Mouse (Mus musculus) granulocyte monocyte progenitor cell, adult 5-6 weeks (primary cell): ENCODE measurements around the gene Smtnl1. TPM values are rescaled to one million over a fixed set of nuclear protein-coding genes. Genes with fewer than 3 reads are reported as not detected.
"Not testable (repeated sequence)": the region's sequence is repeated elsewhere in the genome, so short reads cannot be mapped to it uniquely, and the experiment has no call there.

Experiments used
- ATAC-seq: replicated peaks from 2 replicates; pipeline ENCODE4 v1.8.0; 2016; ENCODE audit warnings: mild to moderate bottlenecking, moderate TSS enrichment, inconsistent platforms; ENCODE audit not compliant: poor library complexity, severe bottlenecking
- total RNA-seq, 2 experiments: library from RNA; stranded (forward) in 1 of 2; stranded (reverse) in 1 of 2; fragments of 200-712, 200-1000 nt in 1 of 2; fragments of >200 nt in 1 of 2; fragmentation: Nextera tagmentation in 1 of 2; gene quantifications; 2 replicates each; pipeline ENCODE4 v1.2.3; 2014 to 2017

The Smtnl1 gene
- total RNA-seq, 2 experiments from 2014 or later = not detected

DNA sequence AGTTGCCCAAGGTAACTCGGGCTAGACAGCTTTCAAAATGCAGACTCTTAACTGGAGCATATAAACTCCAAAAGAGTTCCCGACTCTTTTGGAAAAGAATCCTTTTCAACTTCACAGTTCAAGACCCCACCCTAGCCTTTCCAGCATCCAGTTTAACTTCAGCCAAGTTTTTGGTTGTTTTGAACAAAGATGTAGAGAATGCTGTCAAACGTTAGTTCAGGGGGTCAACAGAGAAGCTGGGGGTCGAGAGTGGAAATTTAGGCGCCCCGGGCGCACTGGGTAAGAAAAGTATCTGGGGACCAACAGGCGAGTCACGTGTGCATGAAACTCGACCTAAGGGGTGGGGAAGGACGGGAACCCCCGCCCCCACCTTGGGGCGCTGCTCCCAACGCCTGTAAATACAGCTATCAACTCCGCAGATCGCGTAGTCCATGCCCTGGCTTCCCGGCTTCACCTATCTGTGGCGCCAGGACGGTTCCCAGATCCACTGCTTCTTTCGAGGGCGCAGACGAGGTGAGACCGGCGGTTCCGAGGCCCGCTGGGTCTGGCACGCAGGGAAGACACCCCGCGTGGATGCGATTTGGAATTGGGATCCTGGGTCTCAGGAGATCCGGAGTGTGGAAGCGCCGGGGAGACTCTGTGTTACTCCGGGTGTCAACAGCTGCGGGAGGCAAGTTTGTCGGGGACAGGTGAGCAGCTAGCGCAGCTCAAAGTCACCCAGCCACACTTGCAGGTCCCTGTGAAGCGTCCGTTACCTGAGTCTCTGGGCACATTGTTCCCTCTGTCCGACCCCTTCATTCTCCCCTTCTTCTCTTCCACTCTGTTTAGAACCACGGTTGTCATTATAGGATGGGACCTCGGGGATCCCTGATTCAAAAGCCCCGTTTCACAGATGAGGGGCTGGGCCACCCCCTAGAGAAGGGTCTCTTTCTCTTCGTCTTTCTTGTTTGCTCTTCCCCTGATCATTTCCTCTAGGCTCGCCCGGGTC is 16.8 kb upstream of the Smtnl1 start:
- no peak for ATAC-seq

GRCm38 (mm10) chr2:84838593-84838949 is 16.1 kb upstream of the Smtnl1 start, which contains the start of gene Slc43a1:
Gene Slc43a1, plus strand, starts transcription at chr2:84838850.
- ATAC-seq = 0 out of 2 replicates have a peak, but pooled peaks have one; percentile 6

GRCm38 (mm10) chr2:84837817-84838592 is 15.6 kb upstream of the Smtnl1 start:
- no peak for ATAC-seq

- ATAC-seq = no peak
These were observed 14.7 kb upstream of the Smtnl1 start for GRCm38 (mm10) chr2:84837107-84837506.

- peak; percentile 73 for ATAC-seq
These were observed 9.4 kb upstream of the Smtnl1 start for GRCm38 (mm10) chr2:84831666-84832391.

DNA sequence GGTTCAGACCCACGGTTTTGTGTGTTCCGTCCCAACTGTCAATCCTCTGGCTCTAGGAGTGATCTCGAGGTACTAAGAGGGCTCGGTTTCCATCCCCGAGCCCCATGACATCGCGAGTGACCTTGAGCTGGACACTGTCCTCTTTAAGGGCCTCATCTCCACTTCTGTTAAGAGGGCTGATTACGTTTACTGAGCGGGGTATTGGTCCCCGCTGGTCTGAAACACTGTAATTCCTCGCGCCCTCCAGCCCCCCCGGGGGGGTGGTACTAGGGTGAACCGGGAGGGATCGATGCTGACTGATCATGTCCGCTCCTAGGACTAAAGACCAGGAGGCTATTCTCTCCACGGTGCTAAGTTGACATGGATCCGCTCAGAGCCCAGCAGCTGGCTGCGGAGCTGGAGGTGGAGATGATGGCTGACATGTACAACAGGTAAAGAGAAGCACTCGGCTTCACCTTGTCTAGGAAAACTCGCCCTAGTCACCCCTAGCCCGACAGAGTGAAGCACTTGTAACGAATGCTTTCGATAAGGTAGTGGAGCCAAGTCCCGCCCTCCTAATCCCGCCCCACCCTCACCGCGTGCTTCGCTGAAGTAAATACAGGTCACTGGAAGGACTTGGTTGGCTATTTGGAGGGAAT is 5.0 kb upstream of the Smtnl1 start:
- peak; percentile 21; the same call in 1 of the 2 replicates for ATAC-seq

GRCm38 (mm10) chr2:84826488-84827282 is 4.2 kb upstream of the Smtnl1 start, which contains the start of gene Timm10:
Gene Timm10, plus strand, starts transcription at chr2:84826997.
- ATAC-seq = peak; percentile 90

DNA sequence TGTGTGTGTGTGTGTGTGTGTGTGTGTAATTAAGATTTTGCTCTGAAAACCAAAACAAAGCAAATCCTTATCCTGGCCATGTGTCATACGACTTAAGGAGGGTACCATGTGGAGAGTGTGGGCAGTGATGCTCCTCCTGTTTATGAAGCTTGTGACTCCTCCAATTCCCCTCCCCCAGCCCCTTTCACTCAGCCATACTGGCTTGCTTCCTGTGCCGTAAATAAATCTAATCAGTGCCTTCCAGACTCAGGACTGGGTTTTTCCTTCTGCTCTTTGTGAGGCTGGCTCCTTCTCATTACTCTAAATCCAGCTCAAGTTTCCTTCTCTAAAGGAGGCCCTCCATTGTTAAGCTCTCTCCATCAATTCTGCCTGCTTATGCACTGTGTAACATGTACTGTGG is 785 bp upstream of the Smtnl1 start:
- ATAC-seq = no peak

- ATAC-seq = no peak
These were observed 2.6 kb downstream of the Smtnl1 start for GRCm38 (mm10) chr2:84819861-84820260.

DNA sequence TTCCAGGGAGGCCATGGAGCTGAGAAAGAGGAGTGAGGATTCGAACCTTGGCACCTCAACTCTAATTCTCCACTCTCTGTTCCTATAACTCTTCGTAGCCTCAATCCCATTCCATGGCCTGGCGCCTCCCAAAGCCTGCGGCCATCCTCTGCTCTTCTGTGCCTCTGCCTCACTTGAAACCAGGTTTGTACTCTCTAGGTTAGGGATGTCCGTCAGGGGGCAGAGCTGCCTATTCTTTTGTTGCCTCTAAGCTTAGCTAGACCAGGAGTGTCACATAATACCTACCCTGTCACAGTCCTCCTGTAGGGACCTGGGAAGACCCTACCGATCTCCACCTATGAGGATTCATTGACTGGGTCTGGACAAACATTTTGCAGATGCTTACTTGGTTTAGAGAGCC is 9.8 kb downstream of the Smtnl1 start:
- no peak for ATAC-seq

- peak; percentile 13 for ATAC-seq
These were observed 10.6 kb downstream of the Smtnl1 start for GRCm38 (mm10) chr2:84811880-84812279.

GRCm38 (mm10) chr2:84810886-84811577 is 11.4 kb downstream of the Smtnl1 start:
- peak; percentile 95 for ATAC-seq

GRCm38 (mm10) chr2:84810526-84810885 is 11.9 kb downstream of the Smtnl1 start:
- ATAC-seq = peak; percentile 12; the same call in 1 of the 2 replicates

- no peak for ATAC-seq
These were observed 13.1 kb downstream of the Smtnl1 start for GRCm38 (mm10) chr2:84809330-84809729.

- ATAC-seq = no peak
These were observed 15.9 kb downstream of the Smtnl1 start for GRCm38 (mm10) chr2:84806546-84806945.

DNA sequence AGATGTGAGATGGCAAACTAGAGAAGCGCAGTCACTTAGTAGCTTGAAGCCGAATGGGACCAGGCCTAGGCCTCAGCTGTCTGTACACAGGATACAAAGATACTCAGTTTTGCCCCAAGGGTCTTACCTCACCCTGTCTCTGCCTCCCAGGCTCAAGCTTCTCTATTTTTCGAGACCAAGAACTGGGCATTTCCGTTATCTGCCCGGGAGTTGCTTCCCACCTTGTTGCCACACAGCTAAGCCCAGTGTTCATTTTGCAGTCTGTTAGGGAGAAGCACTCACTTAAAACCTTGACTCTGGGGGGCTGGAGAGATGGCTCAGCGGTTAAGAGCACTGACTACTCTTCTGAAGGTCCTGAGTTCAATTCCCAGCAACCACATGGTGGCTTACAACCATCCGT is 18.5 kb downstream of the Smtnl1 start:
- ATAC-seq = peak; percentile 75

DNA sequence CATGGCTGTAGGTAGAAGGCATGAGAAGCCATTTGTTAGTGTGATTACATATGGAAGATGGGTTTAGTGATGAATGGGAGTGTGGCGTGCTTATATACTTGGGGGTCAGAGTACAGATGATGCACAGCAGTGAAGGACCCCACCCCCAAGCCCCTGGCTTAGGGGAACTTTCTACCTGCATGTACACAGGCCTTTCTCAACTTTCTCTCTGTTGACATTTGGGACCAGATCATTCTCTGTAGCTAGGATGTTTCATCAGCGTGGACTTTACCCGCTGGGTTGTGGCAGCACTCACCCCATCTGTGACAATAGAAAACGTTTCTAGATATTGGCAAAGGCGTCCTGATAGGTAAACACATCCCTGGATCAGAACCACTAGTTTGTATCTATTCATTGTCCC is 21.2 kb downstream of the Smtnl1 start:
- ATAC-seq = not testable (repeated sequence)

GRCm38 (mm10) chr2:84800304-84800703 is 22.1 kb downstream of the Smtnl1 start:
- no peak for ATAC-seq
